Mouse (Mus musculus): ENCODE measurements around the gene Rfx8.

DNA sequence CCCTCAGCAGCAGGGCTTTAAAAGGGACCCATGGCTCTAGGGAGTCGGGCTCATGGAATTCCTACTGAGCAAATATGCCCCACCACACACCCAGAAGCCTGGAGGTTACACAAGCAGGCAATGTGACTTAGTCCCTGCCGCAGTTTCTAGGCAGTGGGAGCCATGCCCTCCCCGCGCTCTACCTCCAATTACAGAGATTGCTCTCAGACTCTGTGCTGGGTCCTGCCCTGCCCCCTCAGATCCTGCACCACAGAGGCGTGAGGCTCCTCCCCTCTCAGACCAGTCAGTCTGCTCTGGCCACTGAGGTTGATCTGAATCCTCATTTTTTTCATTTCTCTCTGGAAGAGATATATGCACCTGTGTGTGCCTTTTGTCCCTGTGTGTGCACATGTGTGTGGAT, 84.1 kb downstream of the Rfx8 start:
- no peak for TF ChIP-seq CTCF (IDR thresholded peaks at IDR 0.05; ENCODE audit: extremely low read depth, insufficient read depth, insufficient read length, insufficient replicate concordance)
- TF ChIP-seq POLR2A (IDR thresholded peaks at IDR 0.05; ENCODE audit: low read depth, low read length) = no peak
